Mouse (Mus musculus) hindbrain, embryonic 11.5 days (tissue): Measurements from ENCODE around the gene Pstpip1. TPM values are rescaled to one million over a fixed set of nuclear protein-coding genes. Genes with fewer than 3 reads are reported as not detected.
A peak's percentile ranks its signal among the peaks of the same experiment; 100 is the strongest.

Experiments used
- ATAC-seq: fragments of 200-750 bp; cut with Nextera tagmentation; 2 replicates; pipeline ENCODE4 v1.8.0; 2017; ENCODE audit warnings: mild to moderate bottlenecking, moderate TSS enrichment, moderate library complexity; ENCODE audit not compliant: low FRiP score
- DNase-seq: peaks from one replicate; pipeline ENCODE4 v3.0.0-alpha.2; 2015; ENCODE audit warnings: low spot score
- H3K27ac ChIP-seq: fragments of 300-500 bp; sonication (generic); 2 replicates; pipeline ENCODE4 v1.5.1; 2014; ENCODE audit warnings: mild to moderate bottlenecking, low read depth, low read length
- H3K27me3 ChIP-seq: fragments of 300-500 bp; sonication (generic); 2 replicates; pipeline ENCODE4 v1.6.1; 2014; ENCODE audit warnings: mild to moderate bottlenecking, low read length, moderate library complexity, mixed read lengths; ENCODE audit not compliant: control insufficient read depth, insufficient read depth
- H3K36me3 ChIP-seq: fragments of 300-500 bp; sonication (generic); 2 replicates; pipeline ENCODE4 v1.6.1; 2014; ENCODE audit warnings: mild to moderate bottlenecking, low read length, moderate library complexity, mixed read lengths; ENCODE audit not compliant: control insufficient read depth, insufficient read depth
- H3K4me1 ChIP-seq: fragments of 300-500 bp; sonication (generic); replicated peaks from 2 replicates; pipeline ENCODE4 v1.6.1; 2014; ENCODE audit warnings: low read length, mixed read lengths; ENCODE audit not compliant: control insufficient read depth, insufficient read depth
- H3K4me2 ChIP-seq: fragments of 300-500 bp; sonication (generic); replicated peaks from 2 replicates; pipeline ENCODE4 v1.6.1; 2014; ENCODE audit warnings: mild to moderate bottlenecking, low read depth, low read length
- H3K4me3 ChIP-seq: fragments of 300-500 bp; sonication (generic); 2 replicates; pipeline ENCODE4 v1.5.1; 2014; ENCODE audit warnings: low read depth, low read length
- H3K9ac ChIP-seq: fragments of 300-500 bp; sonication (generic); 2 replicates; pipeline ENCODE4 v1.6.1; 2014; ENCODE audit warnings: low read depth, low read length
- H3K9me3 ChIP-seq: fragments of 300-500 bp; sonication (generic); 2 replicates; pipeline ENCODE4 v1.6.1; 2016; ENCODE audit warnings: low read length; ENCODE audit not compliant: control insufficient read depth
- WGBS: fragments of 180-500 bp; shearing (Covaris S2); extraction: QIAGEN DNeasy Blood & Tissue Kit; methylation state at CpG from one replicate; pipeline ENCODE4 v1.1.7; 2014; 5-methylcytosine and 5-hydroxymethylcytosine counted together
- polyA plus RNA-seq: library from polyadenylated mRNA; unstranded; fragments of >200 nt; fragmentation: Nextera tagmentation; extraction: Ambion mirVana; gene quantifications from 2 replicates; pipeline ENCODE4 v1.2.1, GENCODE M21; 2014

Gene Pstpip1
- polyA plus RNA-seq, 1 experiment from 2014 or later = 0.19 TPM

- no peaks in the 10 kb centered on the region for H3K9me3 ChIP-seq
- peak; percentile 93 for DNase-seq
- peak overlapping the region; percentile 25; the same call in 1 of the 2 replicates for H3K4me3 ChIP-seq
- WGBS = 8% methylated on average over 14 of the region's 14 CpGs
- H3K27me3 ChIP-seq = no peaks in the 10 kb centered on the region
- peak overlapping the region; percentile 52 for H3K4me2 ChIP-seq
- H3K27ac ChIP-seq = no peak overlapping the region
- H3K36me3 ChIP-seq = no peaks in the 10 kb centered on the region
- peaks cover 2% of the 10 kb centered on the region; the same call in 1 of the 2 replicates for H3K4me1 ChIP-seq
- 0 out of 2 replicates have a peak overlapping the region, but pooled peaks have one; percentile 17 for H3K9ac ChIP-seq
- ATAC-seq = peak; percentile 56
Measured at GRCm38 (mm10) chr9:56118582-56118981, 28.8 kb downstream of the Pstpip1 start.

DNA sequence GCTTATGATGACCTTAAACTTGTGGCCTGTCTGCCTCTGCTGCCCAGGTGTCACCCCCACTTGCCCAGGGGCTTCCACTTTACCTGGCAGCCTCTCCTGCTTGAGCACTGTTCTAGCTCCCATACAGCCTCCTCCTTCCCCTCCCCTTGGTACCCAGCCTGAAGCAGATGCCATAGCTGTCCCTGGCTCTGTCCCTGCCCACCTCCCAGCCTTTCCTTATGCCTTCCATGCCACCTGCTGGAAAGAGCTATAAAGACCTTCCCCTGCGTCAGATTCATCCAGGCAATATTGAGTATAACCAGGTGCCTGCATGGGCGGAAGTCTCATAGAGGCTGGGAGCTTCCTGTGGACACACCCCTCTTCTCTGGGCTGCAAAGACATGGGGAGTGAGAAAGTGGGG is 29.9 kb downstream of the Pstpip1 start:
- no peaks in the 10 kb centered on the region for H3K9me3 ChIP-seq
- no peak overlapping the region for H3K4me2 ChIP-seq
- ATAC-seq (no peak), DNase-seq (no peak)
- WGBS = 85% methylated on average over 2 of the region's 2 CpGs
- H3K9ac ChIP-seq = no peak overlapping the region
- H3K27me3 ChIP-seq = no peaks in the 10 kb centered on the region
- H3K4me3 ChIP-seq = no peak overlapping the region
- H3K36me3 ChIP-seq = no peaks in the 10 kb centered on the region
- H3K4me1 ChIP-seq = peaks cover 2% of the 10 kb centered on the region; the same call in 1 of the 2 replicates
- no peak overlapping the region for H3K27ac ChIP-seq

GRCm38 (mm10) chr9:56121097-56121496 is 31.3 kb downstream of the Pstpip1 start:
- H3K4me3 ChIP-seq = no peak overlapping the region

GRCm38 (mm10) chr9:56122973-56123372 is 33.2 kb downstream of the Pstpip1 start:
- Histone ChIP-seq H3K36me3 (no peaks in the 10 kb centered on the region), H3K27me3 (no peaks in the 10 kb centered on the region), H3K4me2 (no peak overlapping the region), H3K4me3 (no peak overlapping the region), H3K27ac (no peak overlapping the region), H3K4me1 (peaks cover 2% of the 10 kb centered on the region; the same call in 1 of the 2 replicates), H3K9ac (no peak overlapping the region), H3K9me3 (no peaks in the 10 kb centered on the region)
- DNase-seq (no peak), ATAC-seq (no peak)
- 80% methylated on average over 8 of the region's 8 CpGs for WGBS

More at GRCm38 (mm10) chr9:56121097-56121496, 31.3 kb downstream of the Pstpip1 start:
- peaks cover 2% of the 10 kb centered on the region; the same call in 1 of the 2 replicates for H3K4me1 ChIP-seq
- H3K9ac ChIP-seq = no peak overlapping the region
- WGBS = 33% methylated on average over 7 of the region's 7 CpGs
- H3K27me3 ChIP-seq = no peaks in the 10 kb centered on the region
- no peaks in the 10 kb centered on the region for H3K36me3 ChIP-seq
- DNase-seq (peak; percentile 57), ATAC-seq (0 out of 2 replicates have a peak, but pooled peaks have one; percentile 21)
- no peak overlapping the region for H3K27ac ChIP-seq
- no peaks in the 10 kb centered on the region for H3K9me3 ChIP-seq
- no peak overlapping the region for H3K4me2 ChIP-seq

DNA sequence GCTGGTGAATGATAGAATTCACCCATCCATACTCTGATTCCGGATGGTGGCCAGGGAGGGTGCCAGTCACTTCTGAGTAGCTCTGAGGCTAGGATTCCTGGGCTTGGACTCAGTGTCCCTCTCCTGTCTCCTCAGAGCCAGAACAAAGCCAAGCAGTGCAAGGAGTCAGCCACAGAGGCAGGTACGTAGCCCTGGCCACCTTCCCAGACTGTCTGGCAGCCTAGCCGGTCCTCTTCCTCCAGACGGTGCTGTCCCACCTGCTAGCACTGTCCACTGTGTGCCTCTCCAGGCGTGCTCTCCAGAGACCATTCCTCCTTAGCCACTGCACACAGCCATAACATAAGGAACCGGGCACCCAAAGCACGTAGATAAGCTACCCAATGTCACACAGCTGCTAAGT is 33.9 kb downstream of the Pstpip1 start:
- H3K9me3 ChIP-seq = no peaks in the 10 kb centered on the region
- WGBS = 88% methylated on average over 7 of the region's 7 CpGs
- H3K36me3 ChIP-seq = no peaks in the 10 kb centered on the region
- H3K27ac ChIP-seq = no peak overlapping the region
- no peak overlapping the region for H3K9ac ChIP-seq
- peaks cover 2% of the 10 kb centered on the region; the same call in 1 of the 2 replicates for H3K4me1 ChIP-seq
- DNase-seq = no peak
- no peaks in the 10 kb centered on the region for H3K27me3 ChIP-seq
- no peak for ATAC-seq
- no peak overlapping the region for H3K4me2 ChIP-seq
- no peak overlapping the region for H3K4me3 ChIP-seq

DNA sequence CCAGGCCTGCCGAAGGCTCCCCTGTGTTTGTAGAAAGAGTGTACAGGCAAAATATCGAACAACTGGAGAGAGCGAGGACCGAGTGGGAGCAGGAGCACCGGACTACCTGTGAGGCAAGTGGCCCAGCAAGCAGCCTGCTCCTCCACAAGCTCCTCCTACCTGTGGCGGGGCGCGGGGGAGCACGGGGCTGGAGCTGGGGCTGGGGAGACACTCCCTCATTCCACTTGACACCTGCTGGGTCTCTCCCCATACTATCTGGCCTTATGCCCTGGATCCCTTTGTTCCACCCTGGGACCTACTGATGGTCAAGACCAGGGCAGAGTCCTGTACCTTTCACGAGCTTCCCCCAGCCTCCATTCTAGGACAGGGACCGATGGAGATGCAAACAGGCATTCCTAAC is 34.8 kb downstream of the Pstpip1 start:
- 26% methylated on average over 11 of the region's 11 CpGs for WGBS
- no peak for DNase-seq

GRCm38 (mm10) chr9:56126453-56127173 is 36.9 kb downstream of the Pstpip1 start:
- DNase-seq (no peak), ATAC-seq (no peak)
- no peak overlapping the region for H3K4me2 ChIP-seq
- 89% methylated on average over 16 of the region's 16 CpGs for WGBS
- no peaks in the 10 kb centered on the region for H3K4me1 ChIP-seq
- no peak overlapping the region for H3K9ac ChIP-seq
- H3K27ac ChIP-seq = no peak overlapping the region
- no peaks in the 10 kb centered on the region for H3K27me3 ChIP-seq
- peaks cover 3% of the 10 kb centered on the region; the same call in 1 of the 2 replicates for H3K36me3 ChIP-seq
- no peaks in the 10 kb centered on the region for H3K9me3 ChIP-seq
- no peak overlapping the region for H3K4me3 ChIP-seq

More for the DNA sequence above, 34.8 kb downstream of the Pstpip1 start:
- no peak overlapping the region for H3K4me2 ChIP-seq
- H3K4me3 ChIP-seq = no peak overlapping the region
- ATAC-seq = no peak
- 0 out of 2 replicates have a peak, but pooled peaks cover 2% of the 10 kb centered on the region for H3K4me1 ChIP-seq
- no peak overlapping the region for H3K27ac ChIP-seq
- H3K36me3 ChIP-seq = peaks cover 3% of the 10 kb centered on the region; the same call in 1 of the 2 replicates
- H3K27me3 ChIP-seq = no peaks in the 10 kb centered on the region
- no peak overlapping the region for H3K9ac ChIP-seq
- H3K9me3 ChIP-seq = no peaks in the 10 kb centered on the region

- H3K36me3 ChIP-seq = peaks cover 6% of the 10 kb centered on the region
- 85% methylated on average over 9 of the region's 9 CpGs for WGBS
Measured at GRCm38 (mm10) chr9:56128331-56128730, 38.6 kb downstream of the Pstpip1 start.

GRCm38 (mm10) chr9:56129951-56130350 is 40.2 kb downstream of the Pstpip1 start:
- WGBS = 97% methylated on average over 3 of the region's 3 CpGs
- Histone ChIP-seq H3K27me3 (no peaks in the 10 kb centered on the region), H3K36me3 (peaks cover 8% of the 10 kb centered on the region)

More at GRCm38 (mm10) chr9:56128331-56128730, 38.6 kb downstream of the Pstpip1 start:
- Histone ChIP-seq H3K9me3 (no peaks in the 10 kb centered on the region), H3K4me2 (no peak overlapping the region), H3K27ac (no peak overlapping the region), H3K27me3 (no peaks in the 10 kb centered on the region), H3K4me1 (no peaks in the 10 kb centered on the region), H3K9ac (no peak overlapping the region), H3K4me3 (no peak overlapping the region)
- no peak for ATAC-seq
- no peak for DNase-seq

More at GRCm38 (mm10) chr9:56129951-56130350, 40.2 kb downstream of the Pstpip1 start:
- no peak overlapping the region for H3K27ac ChIP-seq
- ATAC-seq (no peak), DNase-seq (no peak)
- H3K4me3 ChIP-seq = no peak overlapping the region
- H3K9ac ChIP-seq = no peak overlapping the region
- H3K9me3 ChIP-seq = no peaks in the 10 kb centered on the region
- no peak overlapping the region for H3K4me2 ChIP-seq
- no peaks in the 10 kb centered on the region for H3K4me1 ChIP-seq
